Mouse (Mus musculus) lung, embryonic 16.5 days (tissue): ENCODE results near the gene Bsn. TPM values are rescaled to one million over a fixed set of nuclear protein-coding genes. Genes with fewer than 3 reads are reported as not detected.

Experiments used
- ATAC-seq: fragments of 200-750 bp; cut with Nextera tagmentation; 2 replicates; pipeline ENCODE4 v1.8.0; 2017; ENCODE audit warnings: low read depth, mild to moderate bottlenecking, moderate library complexity
- H3K27ac ChIP-seq: fragments of 300-500 bp; sonication (generic); 2 replicates; pipeline ENCODE4 v1.5.1; 2014; ENCODE audit warnings: mild to moderate bottlenecking, control low read depth, low read length
- H3K27me3 ChIP-seq: fragments of 300-500 bp; sonication (generic); 2 replicates; pipeline ENCODE4 v1.6.1; 2014; ENCODE audit warnings: low read depth, low read length, mixed read lengths; ENCODE audit not compliant: control insufficient read depth, insufficient read depth
- H3K36me3 ChIP-seq: fragments of 300-500 bp; sonication (generic); 2 replicates; pipeline ENCODE4 v1.6.1; 2014; ENCODE audit warnings: low read length; ENCODE audit not compliant: control insufficient read depth, insufficient read depth
- H3K4me1 ChIP-seq: fragments of 300-500 bp; sonication (generic); replicated peaks from 2 replicates; pipeline ENCODE4 v1.6.1; 2014; ENCODE audit warnings: low read length, mixed read lengths; ENCODE audit not compliant: control insufficient read depth, insufficient read depth
- H3K4me2 ChIP-seq: fragments of 300-500 bp; sonication (generic); 2 replicates; pipeline ENCODE4 v1.6.1; 2014; ENCODE audit warnings: low read depth, low read length, control low read depth
- H3K4me3 ChIP-seq: fragments of 300-500 bp; sonication (generic); 2 replicates; pipeline ENCODE4 v1.5.1; 2014; ENCODE audit warnings: mild to moderate bottlenecking, low read length, control low read depth
- H3K9ac ChIP-seq: fragments of 300-500 bp; sonication (generic); 2 replicates; pipeline ENCODE4 v1.6.1; 2014; ENCODE audit warnings: low read length, control low read depth
- H3K9me3 ChIP-seq: fragments of 300-500 bp; sonication (generic); 2 replicates; pipeline ENCODE4 v1.6.1; 2016; ENCODE audit warnings: low read length; ENCODE audit not compliant: control insufficient read depth
- WGBS: fragments of 180-500 bp; shearing (Covaris S2); extraction: QIAGEN DNeasy Blood & Tissue Kit; methylation state at CpG from one replicate; pipeline ENCODE4 v1.1.7; 2014; 5-methylcytosine and 5-hydroxymethylcytosine counted together
- polyA plus RNA-seq: library from polyadenylated mRNA; unstranded; fragments of >200 nt; fragmentation: Nextera tagmentation; extraction: Ambion mirVana; gene quantifications from 2 replicates; pipeline ENCODE4 v1.2.1, GENCODE M21; 2015

The Bsn gene
- polyA plus RNA-seq, 1 experiment from 2014 or later = 0.26 TPM

- no peak overlapping the region for H3K9ac ChIP-seq
- ATAC-seq = no peak
- no peak overlapping the region for H3K27ac ChIP-seq
- no peaks in the 10 kb centered on the region for H3K36me3 ChIP-seq
- WGBS = 73% methylated on average over 17 of the region's 17 CpGs
- no peaks in the 10 kb centered on the region for H3K27me3 ChIP-seq
- no peak overlapping the region for H3K4me3 ChIP-seq
- H3K9me3 ChIP-seq = no peaks in the 10 kb centered on the region
- H3K4me1 ChIP-seq = no peaks in the 10 kb centered on the region
- no peak overlapping the region for H3K4me2 ChIP-seq
Measured at GRCm38 (mm10) chr9:108126436-108127180, 63.6 kb downstream of the Bsn start.

DNA sequence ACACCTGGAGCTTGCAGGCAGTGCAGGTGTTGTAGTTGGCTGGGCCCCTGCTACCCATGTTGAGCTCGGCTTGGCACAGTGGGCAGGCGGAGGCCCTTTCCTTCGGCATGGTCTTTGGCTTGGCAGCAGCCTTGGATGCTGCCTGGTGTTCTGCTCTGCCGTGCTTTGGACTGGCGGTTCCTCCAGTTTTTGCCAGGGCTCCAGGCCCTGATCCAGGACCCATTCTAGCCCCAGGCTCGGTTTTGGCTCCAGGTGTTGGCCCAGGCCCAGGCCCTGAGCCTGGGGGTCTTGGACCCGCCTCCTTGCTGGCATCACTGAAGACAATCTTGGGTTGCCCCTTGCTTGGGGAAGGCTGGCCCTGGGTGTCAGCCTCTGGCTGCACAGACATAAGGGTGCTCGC, 64.5 kb downstream of the Bsn start:
- Histone ChIP-seq H3K4me1 (no peaks in the 10 kb centered on the region), H3K27me3 (no peaks in the 10 kb centered on the region), H3K9ac (no peak overlapping the region), H3K9me3 (no peaks in the 10 kb centered on the region), H3K4me3 (no peak overlapping the region), H3K27ac (no peak overlapping the region), H3K4me2 (no peak overlapping the region), H3K36me3 (no peaks in the 10 kb centered on the region)
- WGBS = 87% methylated on average over 8 of the region's 8 CpGs
- ATAC-seq = no peak

- WGBS = 72% methylated on average over 4 of the region's 4 CpGs
- no peak overlapping the region for H3K4me2 ChIP-seq
Measured at GRCm38 (mm10) chr9:108123916-108124315, 66.3 kb downstream of the Bsn start.

GRCm38 (mm10) chr9:108121170-108121969, 68.8 kb downstream of the Bsn start:
- Histone ChIP-seq H3K4me3 (no peak overlapping the region), H3K9ac (no peak overlapping the region), H3K4me2 (no peak overlapping the region), H3K27me3 (no peaks in the 10 kb centered on the region), H3K27ac (no peak overlapping the region), H3K4me1 (peaks cover 3% of the 10 kb centered on the region), H3K36me3 (no peaks in the 10 kb centered on the region), H3K9me3 (no peaks in the 10 kb centered on the region)
- WGBS = 85% methylated on average over 10 of the region's 10 CpGs
- ATAC-seq = no peak

More at GRCm38 (mm10) chr9:108123916-108124315, 66.3 kb downstream of the Bsn start:
- Histone ChIP-seq H3K36me3 (no peaks in the 10 kb centered on the region), H3K9me3 (no peaks in the 10 kb centered on the region), H3K27me3 (no peaks in the 10 kb centered on the region), H3K9ac (no peak overlapping the region), H3K4me3 (no peak overlapping the region), H3K27ac (no peak overlapping the region), H3K4me1 (peaks cover 3% of the 10 kb centered on the region)
- ATAC-seq = no peak

DNA sequence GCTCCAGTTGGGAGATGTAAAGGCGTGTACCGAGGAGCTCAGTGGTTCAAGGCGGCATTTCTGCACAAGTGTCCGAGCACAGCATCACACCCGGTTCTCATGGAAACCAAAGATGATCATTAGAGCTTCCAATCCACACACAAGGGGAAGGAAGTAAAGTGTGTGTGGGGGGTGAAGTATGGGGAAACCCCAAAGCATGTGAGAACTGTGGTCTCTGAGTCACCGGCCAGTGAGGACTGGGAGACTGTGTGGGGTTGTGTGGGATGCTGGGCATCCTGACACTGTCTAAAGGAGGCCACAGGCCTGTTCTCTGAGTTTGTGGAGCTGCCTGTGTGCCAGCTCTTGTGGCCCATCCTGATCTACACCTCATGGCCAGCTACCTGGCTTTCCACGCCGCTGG, 69.5 kb downstream of the Bsn start:
- H3K36me3 ChIP-seq = no peaks in the 10 kb centered on the region
- H3K9me3 ChIP-seq = no peaks in the 10 kb centered on the region
- no peak overlapping the region for H3K4me2 ChIP-seq
- H3K4me1 ChIP-seq = peaks cover 3% of the 10 kb centered on the region
- ATAC-seq = no peak
- no peak overlapping the region for H3K4me3 ChIP-seq
- no peaks in the 10 kb centered on the region for H3K27me3 ChIP-seq
- 84% methylated on average over 8 of the region's 8 CpGs for WGBS
- H3K27ac ChIP-seq = no peak overlapping the region
- no peak overlapping the region for H3K9ac ChIP-seq

DNA sequence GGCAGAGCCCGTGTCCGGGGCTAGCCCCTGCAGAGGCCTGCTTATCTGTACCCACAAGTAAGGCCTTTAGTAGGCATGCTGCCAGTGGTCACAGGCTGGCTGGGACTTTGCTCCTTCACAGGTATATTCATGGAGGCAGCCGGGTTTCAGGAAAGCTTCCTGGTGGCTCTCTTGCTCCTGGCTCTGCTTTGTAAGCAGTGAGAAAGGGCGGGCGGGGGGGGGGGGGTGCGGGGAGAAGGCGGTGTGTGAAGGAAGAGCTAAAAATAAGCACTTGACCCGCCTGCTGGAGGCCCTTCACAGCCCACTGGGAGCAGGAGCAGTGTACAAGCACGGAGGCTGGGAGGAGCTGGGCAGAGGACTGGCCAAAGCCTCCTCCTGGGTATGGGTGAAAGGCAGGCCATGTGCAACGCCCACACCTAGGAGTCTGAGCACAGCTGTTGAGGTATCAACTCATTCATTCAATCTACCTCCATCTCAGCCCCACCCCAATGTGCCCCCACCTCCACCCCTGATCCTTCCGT, 70.2 kb downstream of the Bsn start:
- Histone ChIP-seq H3K4me3 (no peak overlapping the region), H3K27me3 (no peaks in the 10 kb centered on the region; the same call in 1 of the 2 replicates), H3K4me2 (no peak overlapping the region), H3K27ac (no peak overlapping the region), H3K36me3 (no peaks in the 10 kb centered on the region), H3K9me3 (no peaks in the 10 kb centered on the region), H3K4me1 (peaks cover 3% of the 10 kb centered on the region), H3K9ac (no peak overlapping the region)
- WGBS = 23% methylated on average over 8 of the region's 11 CpGs
- ATAC-seq = peak; percentile 89

DNA sequence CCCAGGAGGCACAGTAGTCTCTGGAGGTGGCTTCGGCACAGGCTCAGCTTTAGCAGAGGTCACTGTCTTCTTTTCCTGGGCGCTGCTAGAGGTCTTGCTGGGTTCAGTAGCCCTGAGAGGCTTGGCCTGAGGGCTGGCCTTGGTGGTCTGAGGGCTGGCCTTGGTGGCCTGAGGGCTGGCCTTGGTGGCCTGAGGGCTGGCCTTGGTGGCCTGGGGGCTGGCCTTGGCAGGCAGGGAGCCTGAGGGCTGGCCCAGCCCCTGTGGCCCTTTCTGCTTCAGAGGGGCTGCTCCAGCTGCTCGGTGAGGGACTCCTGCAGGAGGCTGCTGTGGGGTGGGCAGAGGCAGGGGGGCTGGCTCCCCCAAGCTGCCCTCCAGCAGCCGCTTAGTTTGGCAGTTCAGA, 73.0 kb downstream of the Bsn start:
- 53% methylated on average over 4 of the region's 4 CpGs for WGBS
- ATAC-seq = no peak
- H3K27me3 ChIP-seq = peaks cover 2% of the 10 kb centered on the region; the same call in 1 of the 2 replicates
- H3K9ac ChIP-seq = no peak overlapping the region
- H3K4me3 ChIP-seq = no peak overlapping the region
- H3K4me2 ChIP-seq = no peak overlapping the region
- H3K9me3 ChIP-seq = no peaks in the 10 kb centered on the region
- H3K36me3 ChIP-seq = no peaks in the 10 kb centered on the region
- H3K27ac ChIP-seq = no peak overlapping the region
- peaks cover 3% of the 10 kb centered on the region for H3K4me1 ChIP-seq

DNA sequence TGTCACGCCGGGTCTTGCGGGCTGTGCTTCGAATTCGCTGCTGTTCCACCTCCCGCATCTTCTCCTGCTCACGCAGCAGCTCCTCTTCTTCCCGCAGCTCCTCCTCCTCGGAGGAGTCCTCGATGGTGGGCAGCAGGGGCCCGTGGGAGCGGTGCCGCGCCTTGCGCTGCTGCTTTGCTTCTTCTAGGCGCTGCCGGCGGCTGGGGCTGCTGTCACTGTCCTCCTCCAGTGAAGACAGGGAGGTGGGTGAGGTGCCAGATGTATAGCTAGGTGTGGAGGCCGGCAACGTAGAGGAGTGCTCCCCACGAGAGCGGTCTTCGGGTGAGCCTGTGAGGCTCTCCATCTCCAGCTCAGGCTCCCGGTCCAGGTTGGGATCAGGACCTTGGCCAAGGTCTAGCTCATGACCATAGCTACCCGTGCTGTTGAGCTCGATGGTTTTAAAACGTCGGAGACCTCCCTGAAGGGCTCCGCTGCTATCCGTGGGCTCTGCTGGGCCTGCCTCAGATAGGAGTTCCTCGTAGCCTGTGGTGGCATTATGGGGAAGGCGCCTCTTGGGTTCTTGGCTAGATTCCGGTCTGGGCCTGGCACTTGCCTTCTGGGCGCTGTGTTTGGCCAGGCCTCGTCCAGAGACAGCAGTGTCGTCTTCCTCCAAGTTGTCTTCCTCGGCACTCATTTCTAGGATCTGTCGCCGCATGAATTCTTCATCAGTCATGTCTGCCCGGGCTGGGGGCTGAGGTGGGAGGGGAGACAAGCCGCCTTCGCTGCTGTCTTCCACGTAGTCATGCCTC, 74.7 kb downstream of the Bsn start:
- Histone ChIP-seq H3K4me2 (no peak overlapping the region), H3K27me3 (peaks cover 2% of the 10 kb centered on the region; the same call in 1 of the 2 replicates), H3K36me3 (no peaks in the 10 kb centered on the region), H3K4me1 (peaks cover 12% of the 10 kb centered on the region), H3K4me3 (no peak overlapping the region), H3K27ac (no peak overlapping the region), H3K9me3 (no peaks in the 10 kb centered on the region), H3K9ac (no peak overlapping the region)
- no peak for ATAC-seq
- WGBS = 57% methylated on average over 43 of the region's 43 CpGs
